Mouse (Mus musculus) lung, adult 2 months (tissue): ENCODE measurements at regions not wholly inside any gene's neighbourhood (a gene's known extent, or its start where the extent isn't known, plus 50 kb on each side); places are given as distances from the start of the nearest gene placed in this dataset.

ENCODE experiments used
- CTCF ChIP-seq: fragments of 200-500 bp; IDR thresholded peaks from 2 replicates; pipeline ENCODE4 v1.5.1; 2011; ENCODE audit warnings: mild to moderate bottlenecking, low read length, control low read depth; ENCODE audit not compliant: insufficient read depth
- POLR2A ChIP-seq: fragments of 200-500 bp; IDR thresholded peaks from 2 replicates; pipeline ENCODE4 v1.6.1; 2011; ENCODE audit warnings: low read depth, mild to moderate bottlenecking, control low read depth, low read length, borderline replicate concordance; ENCODE audit errors: extremely low read depth

- TF ChIP-seq POLR2A = no peak
- TF ChIP-seq CTCF = no peak
These were observed 209.4 kb upstream of the Slc10a2 start for GRCm38 (mm10) chr8:5314594-5314993.
